Mouse (Mus musculus) left cerebral cortex, postnatal 10 days (tissue): ENCODE data around the gene Smad6. TPM values are rescaled to one million over a fixed set of nuclear protein-coding genes. Genes with fewer than 3 reads are reported as not detected.

ENCODE experiments used
- DNase-seq, 2 experiments: peaks; one replicate each; pipeline ENCODE4 v3.0.0; 2021 to 2022; ENCODE audit warnings: low spot score in 2 of 2, mixed read lengths in 1 of 2; ENCODE audit errors: extremely low spot score in 1 of 2
- intact Hi-C: fragments of 180-260 bp; cut with DNase I; formaldehyde crosslinking; loops from one replicate; pipeline ENCODE4 v1.15.1; 2025
- total RNA-seq, 2 experiments: library from RNA; stranded (reverse); gene quantifications; 2 replicates each; pipeline ENCODE4 v1.2.3; 2021

Gene Smad6
- total RNA-seq: 1 to 10 TPM; 1.6 to 2.0 TPM

GRCm38 (mm10) chr9:64021853-64022561 lies at the start of gene Smad6:
Gene Smad6 (minus strand): TSS chr9:64022059.
- DNase-seq: peak; percentile 65 to 91
- intact Hi-C loops: loop anchor here (1.0 to 5.0 kb wide), 2 partner anchors 63 to 65 kb away; no protein-coding TSS in a partner anchor

DNA sequence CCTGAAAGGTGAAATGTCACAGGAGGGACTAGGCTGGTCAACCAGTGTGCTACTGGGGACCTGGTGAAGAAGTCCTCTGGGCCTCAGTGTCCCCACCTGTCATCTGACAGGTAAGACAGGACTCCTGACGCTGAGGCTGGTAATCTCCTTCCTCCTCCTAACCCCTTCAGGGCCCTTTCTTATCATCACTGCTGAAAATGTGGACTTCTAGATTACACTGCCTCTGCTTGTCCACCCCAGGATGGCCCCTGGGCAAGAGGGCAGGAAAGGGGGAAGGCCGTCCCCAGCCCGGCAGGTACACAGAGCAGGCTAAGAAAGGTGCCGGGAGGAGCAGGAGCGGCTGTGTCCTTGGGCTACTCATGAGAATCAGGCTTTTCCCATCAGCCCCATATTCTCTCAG lies 48.8 kb upstream of the Smad6 start:
- intact Hi-C loops: no loop called here
- no peak for DNase-seq

GRCm38 (mm10) chr9:64069131-64069530 lies 47.3 kb upstream of the Smad6 start:
- intact Hi-C loops: no loop called here
- no peak for DNase-seq

DNA sequence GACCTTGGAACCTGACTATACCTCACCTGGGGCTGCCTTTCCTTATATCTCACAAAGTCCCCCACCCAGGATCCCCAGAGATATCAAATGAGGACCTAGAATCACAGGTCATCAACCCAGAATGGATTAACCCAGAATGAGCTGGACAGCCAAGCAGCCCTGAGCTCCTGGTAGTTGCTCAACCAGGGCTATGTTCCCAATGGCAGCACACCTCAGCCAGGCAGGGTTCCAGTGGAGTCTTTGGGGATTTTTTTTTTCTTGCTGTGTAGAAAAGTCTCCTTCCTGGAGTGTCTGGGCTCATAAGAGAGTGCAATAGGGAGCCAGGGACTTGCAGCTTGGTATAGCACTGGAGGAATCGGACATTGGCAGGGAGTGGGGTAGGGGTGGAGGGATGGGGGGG lies 46.7 kb upstream of the Smad6 start:
- intact Hi-C loops: no loop called here
- no peak for DNase-seq

DNA sequence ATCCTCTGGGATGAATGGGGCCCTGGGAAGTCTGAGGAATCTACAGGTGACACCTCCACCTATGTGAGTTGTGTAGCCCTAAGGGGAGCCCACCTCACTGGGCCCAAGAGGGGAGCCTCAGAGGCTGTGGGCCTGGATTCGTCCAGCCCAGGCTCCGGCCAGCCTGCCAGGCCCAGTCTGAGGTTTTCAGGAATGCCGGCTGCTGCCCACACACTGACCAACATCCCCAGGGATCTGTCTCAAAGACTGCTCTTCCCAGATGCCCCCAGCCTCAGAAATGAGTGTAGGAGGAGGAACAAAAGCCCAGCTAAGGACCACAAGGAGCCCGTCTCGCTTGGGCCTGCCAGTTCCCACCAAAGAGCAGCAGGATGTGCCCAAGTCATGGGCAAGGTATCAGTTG lies 45.9 kb upstream of the Smad6 start:
- no peak for DNase-seq
- intact Hi-C loops: no loop called here

GRCm38 (mm10) chr9:64060033-64060539 lies 38.2 kb upstream of the Smad6 start:
- intact Hi-C loops: no loop called here
- peak in 1 of 2 experiments; percentile 65 for DNase-seq

DNA sequence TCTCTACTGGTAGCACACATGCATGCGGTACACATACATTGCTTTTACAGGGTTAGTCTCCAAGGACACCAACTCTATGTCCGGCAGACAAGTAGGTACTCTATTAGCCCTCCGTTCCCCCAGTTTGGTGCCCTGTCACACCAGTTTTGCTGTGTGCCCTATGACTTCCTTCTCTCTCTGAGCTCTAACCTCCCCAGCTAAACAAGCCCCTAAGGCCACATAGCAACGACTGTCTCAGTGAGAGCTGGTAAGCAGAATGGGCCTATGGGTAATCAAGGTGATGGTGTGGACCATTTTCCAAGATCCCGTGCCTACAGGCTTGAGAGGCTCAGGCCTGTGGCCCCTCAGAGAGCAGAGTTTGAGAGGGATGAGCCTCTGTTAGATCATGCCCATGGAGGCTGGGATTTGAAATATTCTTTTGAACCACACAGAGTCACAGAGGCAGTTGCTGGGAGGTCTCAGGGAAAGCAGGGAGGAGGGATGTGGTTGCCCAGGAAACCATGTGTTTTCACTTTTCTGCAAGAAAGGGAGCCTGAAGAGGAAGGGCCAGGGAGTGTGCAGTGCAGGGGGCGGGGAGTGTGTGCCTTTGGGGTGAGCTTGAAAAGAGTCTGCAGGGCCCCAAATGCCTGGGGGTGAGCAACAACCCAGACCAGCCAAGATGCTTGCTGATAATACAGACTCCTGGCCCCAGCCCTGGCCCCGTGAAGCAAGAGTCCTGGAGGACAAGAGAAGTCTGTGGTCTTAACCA lies 36.2 kb upstream of the Smad6 start:
- intact Hi-C loops: no loop called here
- DNase-seq: peak; percentile 9 to 37

- peak in 1 of 2 experiments; percentile 43 for DNase-seq
- intact Hi-C loops: no loop called here
These were observed 33.3 kb upstream of the Smad6 start for GRCm38 (mm10) chr9:64055162-64055561.

- intact Hi-C loops: no loop called here
- no peak for DNase-seq
These were observed 31.9 kb upstream of the Smad6 start for GRCm38 (mm10) chr9:64053786-64054185.

DNA sequence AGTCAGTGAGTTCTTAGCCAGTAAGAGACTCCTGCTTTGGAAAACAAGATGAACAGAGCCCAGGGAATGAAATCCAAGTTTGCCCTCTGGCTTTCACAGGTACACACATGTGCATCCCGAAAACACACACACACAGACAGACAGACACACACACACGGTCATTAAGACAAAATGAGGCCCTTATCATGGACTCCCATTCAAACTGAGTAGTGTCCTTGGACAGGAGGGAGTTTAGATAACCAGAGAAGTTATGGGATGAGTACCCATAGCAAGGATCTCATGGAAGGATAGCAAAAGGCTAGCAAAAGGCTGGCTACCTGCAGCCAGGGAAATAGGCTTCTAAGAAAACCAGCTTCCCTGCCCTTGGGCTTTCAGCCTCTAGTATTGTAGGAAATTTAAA lies 29.4 kb upstream of the Smad6 start:
- DNase-seq: no peak
- intact Hi-C loops: no loop called here

DNA sequence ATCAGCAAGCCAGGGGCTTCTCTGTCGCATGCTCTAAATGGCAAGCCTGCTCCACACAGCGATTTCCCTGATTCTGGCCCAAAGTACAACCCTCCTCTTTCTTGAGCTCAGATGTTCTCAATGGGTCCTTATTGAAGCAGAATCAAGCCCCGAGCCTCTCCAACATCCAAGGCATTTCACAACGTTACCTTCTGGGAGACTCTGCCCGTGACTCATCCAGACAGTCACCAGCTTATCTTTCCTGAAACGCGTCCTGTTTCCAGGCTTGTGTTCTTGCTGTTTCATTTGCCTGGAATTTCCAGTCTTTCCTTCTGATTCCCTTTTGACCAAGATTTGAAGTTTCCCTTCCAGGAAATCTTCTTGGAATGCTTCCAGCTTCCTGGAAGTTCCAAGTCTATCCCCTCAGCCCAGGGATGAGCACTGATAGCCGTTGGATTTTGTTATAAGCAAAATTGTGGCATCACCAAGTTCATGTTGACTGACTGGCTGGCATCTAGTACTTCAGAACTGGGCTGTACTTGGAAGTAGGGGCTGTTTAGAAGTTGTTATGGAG lies 28.7 kb upstream of the Smad6 start:
- no peak for DNase-seq

GRCm38 (mm10) chr9:64049471-64050380 lies 27.9 kb upstream of the Smad6 start:
- intact Hi-C loops: no loop called here
- DNase-seq: peak; percentile 17 to 92

More for the DNA sequence above, 28.7 kb upstream of the Smad6 start:
- intact Hi-C loops: no loop called here

GRCm38 (mm10) chr9:64045117-64045890 lies 23.4 kb upstream of the Smad6 start:
- intact Hi-C loops: no loop called here
- peak in 1 of 2 experiments; percentile 81 for DNase-seq

GRCm38 (mm10) chr9:64044343-64044742 lies 22.5 kb upstream of the Smad6 start:
- no peak for DNase-seq
- intact Hi-C loops: no loop called here

DNA sequence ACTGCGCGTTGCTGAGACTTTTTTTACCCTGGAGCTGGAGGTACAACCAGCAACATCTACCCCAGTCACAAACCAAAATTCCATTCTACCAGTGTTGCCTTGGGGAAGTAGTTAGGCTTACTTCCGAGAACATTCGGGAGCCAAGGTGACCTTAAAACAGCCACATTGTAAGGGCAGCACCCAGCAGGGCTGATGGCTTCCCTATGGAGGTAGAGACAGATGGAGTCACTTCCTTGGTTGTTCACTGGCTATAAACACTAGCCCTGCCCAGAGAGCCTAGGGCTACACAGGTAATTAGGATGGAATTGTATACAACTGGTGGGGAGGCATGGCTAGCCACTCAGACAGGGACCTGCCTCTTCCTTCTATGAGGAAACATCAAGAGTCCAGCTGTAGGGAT lies 21.1 kb upstream of the Smad6 start:
- intact Hi-C loops: no loop called here
- no peak for DNase-seq

DNA sequence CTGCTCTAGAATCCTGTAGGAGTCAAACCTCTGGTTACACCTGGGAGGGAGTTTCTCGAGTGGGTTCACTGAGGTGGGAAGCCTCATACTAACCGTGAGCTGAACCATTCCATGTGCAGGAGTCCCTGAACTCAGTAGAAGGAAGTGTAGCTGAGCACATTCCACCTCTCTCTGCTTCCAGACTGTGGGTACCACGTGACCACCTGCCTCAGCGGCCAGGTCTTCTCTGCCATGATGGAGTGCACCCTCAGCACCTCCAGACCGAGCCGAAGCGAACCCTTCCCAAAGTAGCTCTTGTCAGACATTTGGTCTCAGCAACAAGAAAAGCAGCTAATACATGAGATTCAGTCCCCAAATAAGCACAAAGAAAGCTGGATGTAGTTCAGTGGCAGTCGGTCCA lies 20.4 kb upstream of the Smad6 start:
- DNase-seq: no peak
- intact Hi-C loops: no loop called here

DNA sequence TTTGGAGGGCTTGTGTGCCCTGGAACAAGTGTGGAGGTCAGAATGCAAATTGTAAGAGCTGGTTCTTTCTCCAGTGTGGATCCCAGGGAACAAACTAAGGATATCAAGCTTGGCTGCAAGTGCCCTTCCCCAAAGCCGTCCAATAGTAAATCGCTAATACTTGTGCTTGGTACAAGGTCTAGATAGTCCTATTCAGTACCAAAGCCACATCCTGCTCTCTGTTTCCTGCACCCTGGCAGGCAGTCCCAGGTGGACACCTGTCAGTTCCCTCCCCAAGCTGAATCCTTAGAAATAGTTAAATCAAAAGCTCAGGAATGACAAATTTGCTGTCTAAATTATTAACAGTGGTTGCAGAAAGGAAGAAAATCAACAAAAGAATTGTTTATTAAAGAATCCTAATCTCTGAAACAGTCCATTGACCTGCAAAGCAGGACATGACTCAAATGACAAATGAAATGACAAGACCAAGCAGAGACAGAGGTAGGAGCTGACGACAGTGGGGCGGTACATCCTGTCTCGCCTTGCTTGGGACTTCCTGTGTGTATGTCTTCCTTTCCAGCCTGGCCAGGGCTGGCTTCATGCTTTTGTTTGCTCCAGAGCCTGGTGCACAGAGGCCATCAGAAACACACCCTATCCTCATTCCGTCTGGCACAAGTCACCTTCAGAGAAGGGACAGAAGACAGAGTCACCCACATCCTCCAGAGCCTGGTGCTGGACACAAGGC lies 8.2 kb upstream of the Smad6 start:
- DNase-seq: no peak
- intact Hi-C loops: no loop called here
